Mouse (Mus musculus) midbrain, embryonic 16.5 days (tissue): ENCODE measurements around the gene Rnf182. TPM values are rescaled to one million over a fixed set of nuclear protein-coding genes. Genes with fewer than 3 reads are reported as not detected.

Source experiments
- ATAC-seq: fragments of 200-750 bp; cut with Nextera tagmentation; 2 replicates; pipeline ENCODE4 v1.8.0; 2017; ENCODE audit warnings: moderate TSS enrichment
- H3K27ac ChIP-seq: fragments of 300-500 bp; sonication (generic); 2 replicates; pipeline ENCODE4 v1.5.1; 2014; ENCODE audit warnings: mild to moderate bottlenecking, low read length, mixed read lengths
- H3K27me3 ChIP-seq: fragments of 300-500 bp; sonication (generic); 2 replicates; pipeline ENCODE4 v1.6.1; 2014; ENCODE audit warnings: low read depth, low read length, mixed read lengths; ENCODE audit not compliant: control insufficient read depth, insufficient read depth
- H3K36me3 ChIP-seq: fragments of 300-500 bp; sonication (generic); 2 replicates; pipeline ENCODE4 v1.6.1; 2014; ENCODE audit warnings: mild to moderate bottlenecking, low read length, moderate library complexity, mixed read lengths; ENCODE audit not compliant: control insufficient read depth, insufficient read depth
- H3K4me1 ChIP-seq: fragments of 300-500 bp; sonication (generic); 2 replicates; pipeline ENCODE4 v1.6.1; 2014; ENCODE audit warnings: mild to moderate bottlenecking, low read length, mixed read lengths; ENCODE audit not compliant: control insufficient read depth, insufficient read depth
- H3K4me2 ChIP-seq: fragments of 300-500 bp; sonication (generic); 2 replicates; pipeline ENCODE4 v1.6.1; 2014; ENCODE audit warnings: mild to moderate bottlenecking, low read length, mixed read lengths
- H3K4me3 ChIP-seq: fragments of 300-500 bp; sonication (generic); 2 replicates; pipeline ENCODE4 v1.5.1; 2014; ENCODE audit warnings: low read depth, mild to moderate bottlenecking, low read length, moderate library complexity, mixed read lengths
- H3K9ac ChIP-seq: fragments of 300-500 bp; sonication (generic); 2 replicates; pipeline ENCODE4 v1.6.1; 2014; ENCODE audit warnings: low read depth, low read length, mixed read lengths
- H3K9me3 ChIP-seq: fragments of 300-500 bp; sonication (generic); replicated peaks from 2 replicates; pipeline ENCODE4 v1.6.1; 2014; ENCODE audit warnings: mild to moderate bottlenecking, low read length, mixed read lengths; ENCODE audit not compliant: control insufficient read depth, poor library complexity, severe bottlenecking
- WGBS: fragments of 180-500 bp; shearing (Covaris S2); extraction: QIAGEN DNeasy Blood & Tissue Kit; methylation state at CpG from one replicate; pipeline ENCODE4 v1.1.7; 2014; 5-methylcytosine and 5-hydroxymethylcytosine counted together
- polyA plus RNA-seq: library from polyadenylated mRNA; unstranded; fragments of >200 nt; fragmentation: Nextera tagmentation; extraction: Ambion mirVana; gene quantifications from 2 replicates; pipeline ENCODE4 v1.2.1, GENCODE M21; 2015

Gene Rnf182
- polyA plus RNA-seq, 1 experiment from 2014 or later: 32.7 TPM

- H3K4me2 ChIP-seq: no peak overlapping the region
- no peaks in the 10 kb centered on the region for H3K27me3 ChIP-seq
- no peak for ATAC-seq
- H3K9me3 ChIP-seq: no peaks in the 10 kb centered on the region
- H3K4me3 ChIP-seq: no peak overlapping the region
- no peak overlapping the region for H3K27ac ChIP-seq
- H3K4me1 ChIP-seq: no peaks in the 10 kb centered on the region
- no peak overlapping the region for H3K9ac ChIP-seq
- WGBS: 91% methylated on average over 7 of the region's 7 CpGs
- no peaks in the 10 kb centered on the region for H3K36me3 ChIP-seq
Measured at GRCm38 (mm10) chr13:43698506-43698905, 83.0 kb downstream of the Rnf182 start.

- Histone ChIP-seq H3K4me2 (no peak overlapping the region), H3K4me3 (no peak overlapping the region), H3K36me3 (no peaks in the 10 kb centered on the region), H3K9ac (no peak overlapping the region), H3K4me1 (no peaks in the 10 kb centered on the region), H3K27me3 (no peaks in the 10 kb centered on the region), H3K9me3 (no peaks in the 10 kb centered on the region), H3K27ac (no peak overlapping the region)
- WGBS: 48% methylated on average over 7 of the region's 7 CpGs
- ATAC-seq: no peak
Measured at GRCm38 (mm10) chr13:43703471-43703870, 88.0 kb downstream of the Rnf182 start.

GRCm38 (mm10) chr13:43704533-43705116, 89.1 kb downstream of the Rnf182 start:
- Histone ChIP-seq H3K27ac (no peak overlapping the region), H3K4me2 (no peak overlapping the region), H3K4me1 (no peaks in the 10 kb centered on the region), H3K27me3 (no peaks in the 10 kb centered on the region), H3K9ac (no peak overlapping the region), H3K36me3 (no peaks in the 10 kb centered on the region), H3K9me3 (no peaks in the 10 kb centered on the region; the same call in 1 of the 2 replicates), H3K4me3 (no peak overlapping the region)
- ATAC-seq: no peak
- WGBS: 72% methylated on average over 7 of the region's 7 CpGs

- WGBS: 77% methylated on average over 4 of the region's 4 CpGs
- Histone ChIP-seq H3K27me3 (no peaks in the 10 kb centered on the region), H3K9me3 (no peaks in the 10 kb centered on the region; the same call in 1 of the 2 replicates), H3K27ac (no peak overlapping the region), H3K9ac (no peak overlapping the region), H3K4me2 (no peak overlapping the region), H3K36me3 (no peaks in the 10 kb centered on the region), H3K4me1 (no peaks in the 10 kb centered on the region), H3K4me3 (no peak overlapping the region)
- ATAC-seq: no peak
Measured at GRCm38 (mm10) chr13:43706387-43706786, 90.9 kb downstream of the Rnf182 start.

GRCm38 (mm10) chr13:43709529-43709928, 94.0 kb downstream of the Rnf182 start:
- no peak overlapping the region for H3K27ac ChIP-seq
- H3K9me3 ChIP-seq: no peaks in the 10 kb centered on the region; the same call in 1 of the 2 replicates
- no peaks in the 10 kb centered on the region for H3K36me3 ChIP-seq
- no peaks in the 10 kb centered on the region for H3K4me1 ChIP-seq
- no peak overlapping the region for H3K4me2 ChIP-seq
- no peak overlapping the region for H3K9ac ChIP-seq
- 72% methylated on average over 3 of the region's 3 CpGs for WGBS
- ATAC-seq: no peak
- H3K4me3 ChIP-seq: no peak overlapping the region
- H3K27me3 ChIP-seq: no peaks in the 10 kb centered on the region

GRCm38 (mm10) chr13:43711708-43712314, 96.3 kb downstream of the Rnf182 start:
- WGBS: 65% methylated on average over 7 of the region's 7 CpGs
- Histone ChIP-seq H3K4me1 (no peaks in the 10 kb centered on the region), H3K27me3 (no peaks in the 10 kb centered on the region), H3K36me3 (no peaks in the 10 kb centered on the region), H3K9me3 (no peaks in the 10 kb centered on the region; the same call in 1 of the 2 replicates), H3K9ac (no peak overlapping the region), H3K4me2 (no peak overlapping the region), H3K4me3 (no peak overlapping the region), H3K27ac (peak overlapping the region; percentile 9; the same call in 1 of the 2 replicates)
- ATAC-seq: peak; percentile 75

GRCm38 (mm10) chr13:43714741-43715140, 99.2 kb downstream of the Rnf182 start:
- H3K36me3 ChIP-seq: no peaks in the 10 kb centered on the region
- H3K4me1 ChIP-seq: no peaks in the 10 kb centered on the region
- H3K27me3 ChIP-seq: no peaks in the 10 kb centered on the region
- H3K9me3 ChIP-seq: no peaks in the 10 kb centered on the region; the same call in 1 of the 2 replicates
- no peak overlapping the region for H3K9ac ChIP-seq
- no peak overlapping the region for H3K4me3 ChIP-seq
- H3K27ac ChIP-seq: no peak overlapping the region
- 87% methylated on average over 6 of the region's 6 CpGs for WGBS
- ATAC-seq: no peak
- H3K4me2 ChIP-seq: no peak overlapping the region

- Histone ChIP-seq H3K36me3 (no peaks in the 10 kb centered on the region), H3K27me3 (no peaks in the 10 kb centered on the region), H3K27ac (no peak overlapping the region), H3K4me3 (no peak overlapping the region), H3K9ac (no peak overlapping the region), H3K4me1 (no peaks in the 10 kb centered on the region), H3K9me3 (no peaks in the 10 kb centered on the region), H3K4me2 (no peak overlapping the region)
- WGBS: 86% methylated on average over 5 of the region's 5 CpGs
- ATAC-seq: no peak
Measured at GRCm38 (mm10) chr13:43715466-43715865, 100.0 kb downstream of the Rnf182 start.

- peak; percentile 39; the same call in 1 of the 2 replicates for ATAC-seq
- Histone ChIP-seq H3K4me3 (no peak overlapping the region), H3K9ac (no peak overlapping the region), H3K4me1 (no peaks in the 10 kb centered on the region), H3K4me2 (no peak overlapping the region), H3K27ac (no peak overlapping the region), H3K36me3 (no peaks in the 10 kb centered on the region), H3K9me3 (no peaks in the 10 kb centered on the region), H3K27me3 (no peaks in the 10 kb centered on the region)
- 17% methylated on average over 6 of the region's 6 CpGs for WGBS
Measured at GRCm38 (mm10) chr13:43716514-43717036, 101.1 kb downstream of the Rnf182 start.
